Mouse (Mus musculus) cerebellum, adult 11 months (tissue): ENCODE results near the gene Npl.

Experiments
- DNase-seq: peaks from one replicate; pipeline ENCODE4 v3.0.0; 2022

The Npl gene

GRCm38 (mm10) chr1:153486767-153487499 lies 62.9 kb downstream of the Npl start:
- no peak for DNase-seq

- DNase-seq: peak; percentile 4
Observed at GRCm38 (mm10) chr1:153486120-153486519, 63.7 kb downstream of the Npl start.

- DNase-seq: no peak
Observed at GRCm38 (mm10) chr1:153485201-153485796, 64.5 kb downstream of the Npl start.

GRCm38 (mm10) chr1:153481025-153481412 lies 68.8 kb downstream of the Npl start:
- DNase-seq: no peak

GRCm38 (mm10) chr1:153480386-153481024 lies 69.3 kb downstream of the Npl start:
- peak; percentile 24 for DNase-seq

- DNase-seq: peak; percentile 7
Observed at GRCm38 (mm10) chr1:153479296-153479695, 70.5 kb downstream of the Npl start.

GRCm38 (mm10) chr1:153461796-153462195 lies 88.0 kb downstream of the Npl start:
- DNase-seq: no peak

GRCm38 (mm10) chr1:153456137-153456536 lies 93.7 kb downstream of the Npl start:
- DNase-seq: no peak

GRCm38 (mm10) chr1:153453146-153453642 lies 96.7 kb downstream of the Npl start:
- no peak for DNase-seq
